Mouse (Mus musculus) liver, postnatal 0 days (tissue): ENCODE data around the gene Myct1.

Experiments used
- CTCF ChIP-seq: sonication (generic); IDR thresholded peaks from 2 replicates; pipeline ENCODE4 v1.5.1; 2016; ENCODE audit warnings: antibody characterized with exemption, low read depth
- EP300 ChIP-seq: IDR thresholded peaks from 2 replicates; pipeline ENCODE4 v1.6.1; 2016; ENCODE audit warnings: antibody characterized with exemption, low read depth, mild to moderate bottlenecking

DNA sequence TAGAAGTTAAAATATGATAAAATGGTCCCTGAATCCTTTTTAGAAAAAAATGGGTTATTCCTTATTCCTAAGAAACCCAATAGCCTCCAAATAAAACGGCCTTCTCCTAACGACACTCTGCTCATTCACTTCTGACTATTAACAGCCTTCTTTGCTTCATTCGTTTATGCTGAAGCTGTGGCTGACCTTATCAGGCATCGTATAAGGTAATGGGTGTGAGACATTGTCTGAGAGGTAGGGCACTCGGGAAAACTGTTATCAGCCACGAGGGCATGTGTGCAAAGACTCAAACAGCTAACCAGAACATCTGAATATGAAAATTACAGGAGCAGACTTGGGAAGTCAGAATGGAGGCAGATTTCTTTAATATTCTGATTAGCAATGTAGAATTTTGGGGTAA, 3.0 kb downstream of the Myct1 start:
- TF ChIP-seq CTCF (no peak), EP300 (no peak)
